Mouse (Mus musculus): ENCODE results near the gene Duxf3. TPM values are rescaled to one million over a fixed set of nuclear protein-coding genes. Genes with fewer than 3 reads are reported as not detected.
"Not testable (repeated sequence)": the region's sequence is repeated elsewhere in the genome, so short reads cannot be mapped to it uniquely, and the experiment has no call there.

Duxf3 gene
- not detected in 3 replicates for total RNA-seq (2017)

DNA sequence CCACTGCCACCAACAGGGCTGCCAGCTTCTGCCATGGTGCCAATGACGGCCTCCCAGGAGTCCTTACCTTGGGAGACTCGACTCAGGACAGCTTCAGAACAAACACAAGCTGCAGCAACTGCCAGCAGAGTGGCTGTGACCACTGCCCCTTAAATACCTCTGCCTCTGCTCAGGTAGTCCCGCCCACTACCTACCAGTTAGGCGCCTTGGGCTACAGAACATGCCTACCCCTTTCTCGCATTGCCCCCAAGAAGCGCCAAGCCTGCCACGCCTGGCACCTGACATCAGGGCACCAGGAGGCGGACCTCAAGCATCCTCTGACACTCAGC, at the start of gene Duxf3:
Gene Duxf3, minus strand, starts transcription at position 35 of the 329 bp plus-strand sequence.
- ATAC-seq (replicated peaks; ENCODE audit: insufficient number of reproducible peaks, low FRiP score, low TSS enrichment, poor library complexity, severe bottlenecking) = peak; percentile 28

GRCm38 (mm10) chr10:58282238-58282637, 49.8 kb upstream of the Duxf3 start:
- ATAC-seq (replicated peaks; ENCODE audit: insufficient number of reproducible peaks, low FRiP score, low TSS enrichment, poor library complexity, severe bottlenecking) = no peak

DNA sequence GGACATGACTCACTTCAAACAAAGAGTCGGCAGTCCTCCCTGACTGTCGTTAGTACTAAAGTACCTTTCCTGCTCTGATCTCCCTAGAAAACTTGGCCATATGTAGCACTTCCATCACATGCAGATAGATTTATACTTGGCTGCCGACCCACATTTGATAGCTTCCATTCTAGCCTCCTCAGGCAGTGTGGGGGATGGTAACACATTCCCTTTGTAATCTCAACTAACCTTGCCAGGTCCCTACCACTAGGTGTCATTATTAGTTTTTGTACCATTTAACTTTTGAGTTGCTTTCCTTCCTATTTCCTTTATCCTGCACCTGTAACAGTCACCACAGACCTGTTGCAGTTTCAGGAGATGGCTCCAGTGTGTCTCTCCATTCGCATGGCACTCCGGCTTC, 26.0 kb upstream of the Duxf3 start:
- ATAC-seq (replicated peaks; ENCODE audit: insufficient number of reproducible peaks, low FRiP score, low TSS enrichment, poor library complexity, severe bottlenecking) = no peak

DNA sequence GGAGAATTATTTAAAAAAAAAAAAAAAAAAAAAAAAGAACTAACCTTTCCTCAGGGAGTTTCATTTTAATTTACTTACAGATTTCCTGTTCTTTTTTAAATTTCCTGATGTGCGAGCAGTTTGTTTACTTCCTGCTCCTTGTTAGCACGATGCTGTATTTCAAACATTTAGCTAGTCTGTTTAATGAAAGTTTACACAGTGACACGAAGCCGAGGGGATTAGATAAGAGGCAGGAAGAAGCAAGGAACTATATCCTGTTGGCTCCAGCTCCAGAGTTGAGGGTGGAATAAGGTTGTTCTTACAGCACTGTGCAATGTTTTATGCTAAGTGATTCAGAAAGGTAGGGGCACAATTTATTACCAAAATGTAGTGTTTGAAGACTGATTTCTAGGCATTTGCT, 23.5 kb upstream of the Duxf3 start:
- no peak for ATAC-seq (replicated peaks; ENCODE audit: insufficient number of reproducible peaks, low FRiP score, low TSS enrichment, poor library complexity, severe bottlenecking)

DNA sequence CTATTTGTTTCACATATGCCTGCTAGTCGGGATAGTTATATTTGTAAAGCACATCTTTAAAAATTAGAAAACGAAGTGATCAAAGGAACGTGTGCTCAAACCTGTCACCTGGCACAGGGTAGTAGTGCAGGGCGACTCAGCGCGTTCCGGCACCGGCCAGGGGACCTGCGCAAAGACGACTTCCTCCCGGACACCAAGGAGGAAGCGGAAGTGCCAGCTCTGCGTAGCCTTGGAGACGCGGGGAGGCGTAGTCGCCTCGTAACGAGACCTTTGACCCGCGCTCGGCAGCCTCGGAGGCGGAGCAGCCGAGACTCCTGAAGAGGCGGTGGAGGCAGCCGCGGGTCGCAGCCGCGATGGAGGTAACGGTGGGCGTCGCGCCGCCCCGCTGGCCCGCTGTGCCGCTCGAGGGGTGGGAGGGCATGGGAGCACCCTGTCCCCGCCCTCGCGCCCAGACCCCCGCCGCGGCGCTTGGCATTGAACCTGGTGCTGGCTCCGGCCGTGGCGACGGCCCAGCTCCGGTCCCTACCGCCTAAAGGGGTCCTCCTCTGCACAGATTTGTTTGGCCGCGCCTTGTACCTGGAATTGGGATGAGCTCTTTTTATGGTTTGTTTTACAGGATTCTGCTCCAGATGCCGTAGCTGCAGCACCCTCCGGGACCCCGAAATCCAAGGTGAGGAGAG, 22.9 kb upstream of the Duxf3 start, which contains the start of gene Gcc2:
Gene Gcc2, plus strand, starts transcription at position 285 of the 680 bp plus-strand sequence.
- peak; percentile 99 for ATAC-seq (replicated peaks; ENCODE audit: insufficient number of reproducible peaks, low FRiP score, low TSS enrichment, poor library complexity, severe bottlenecking)

DNA sequence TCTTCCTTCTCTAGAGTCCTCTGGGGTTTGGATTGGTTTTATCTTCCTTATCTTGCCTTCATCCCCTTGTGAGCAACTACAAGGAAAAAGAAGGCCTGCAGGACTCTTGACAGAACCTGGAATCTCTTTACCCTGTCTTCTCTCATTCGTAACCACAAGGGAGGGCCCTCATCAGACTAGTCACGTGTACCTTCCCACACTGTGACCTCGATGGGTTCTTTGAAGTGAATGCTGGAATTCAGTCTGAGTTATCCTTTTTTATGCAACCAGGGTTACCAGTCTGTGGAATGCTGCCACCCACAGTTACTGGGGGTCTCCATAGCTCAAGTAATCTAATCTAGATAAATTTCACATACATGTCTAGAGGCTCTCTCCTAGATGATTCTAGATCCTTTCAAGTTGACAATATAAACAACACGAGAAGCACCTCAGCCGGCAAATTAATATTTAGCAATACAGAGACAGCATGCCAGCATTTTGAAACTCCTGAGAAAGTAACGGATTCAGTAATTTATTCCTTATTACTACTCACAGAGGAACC, 22.2 kb upstream of the Duxf3 start:
- no peak for ATAC-seq (replicated peaks; ENCODE audit: insufficient number of reproducible peaks, low FRiP score, low TSS enrichment, poor library complexity, severe bottlenecking)

GRCm38 (mm10) chr10:58249535-58249934, 17.1 kb upstream of the Duxf3 start:
- no peak for ATAC-seq (replicated peaks; ENCODE audit: insufficient number of reproducible peaks, low FRiP score, low TSS enrichment, poor library complexity, severe bottlenecking)

DNA sequence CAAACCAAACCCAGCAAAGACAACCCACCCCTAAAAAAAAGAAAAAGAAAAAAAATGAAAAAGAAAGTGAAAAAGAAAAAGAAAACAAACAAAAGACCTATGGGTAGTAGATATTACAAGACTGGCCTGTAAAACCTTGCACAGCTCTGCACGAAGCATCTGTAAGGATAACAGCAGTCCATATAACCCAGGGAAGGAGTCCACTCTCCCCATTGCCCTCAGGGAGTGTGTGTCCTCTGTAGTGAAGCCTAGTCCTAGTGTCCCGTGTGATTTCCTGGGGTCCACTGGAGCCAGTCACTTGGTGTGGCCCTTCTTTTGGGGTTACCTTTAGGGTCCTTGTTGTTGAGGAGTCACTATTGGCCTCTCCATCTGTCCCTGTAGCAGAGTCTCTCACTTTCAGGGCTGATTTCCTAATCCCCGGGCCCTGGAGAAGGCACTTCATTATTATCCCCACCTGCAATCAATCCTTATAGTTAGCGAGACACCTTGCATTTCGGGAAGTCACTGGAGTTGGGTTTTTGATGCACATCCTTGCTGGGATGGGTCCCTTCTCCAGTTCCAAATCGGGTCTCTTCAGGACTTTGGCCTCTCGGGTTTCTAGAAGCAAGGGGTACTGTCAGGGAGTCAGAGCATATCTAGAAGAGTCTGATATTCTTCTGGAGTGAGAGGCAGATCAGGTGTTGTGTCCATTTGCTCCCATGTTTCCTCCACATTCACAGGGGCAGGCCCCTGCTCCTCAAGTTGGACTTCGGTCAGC, 6.7 kb upstream of the Duxf3 start:
- ATAC-seq (replicated peaks; ENCODE audit: insufficient number of reproducible peaks, low FRiP score, low TSS enrichment, poor library complexity, severe bottlenecking) = peak; percentile 55; the same call in 1 of the 2 replicates

DNA sequence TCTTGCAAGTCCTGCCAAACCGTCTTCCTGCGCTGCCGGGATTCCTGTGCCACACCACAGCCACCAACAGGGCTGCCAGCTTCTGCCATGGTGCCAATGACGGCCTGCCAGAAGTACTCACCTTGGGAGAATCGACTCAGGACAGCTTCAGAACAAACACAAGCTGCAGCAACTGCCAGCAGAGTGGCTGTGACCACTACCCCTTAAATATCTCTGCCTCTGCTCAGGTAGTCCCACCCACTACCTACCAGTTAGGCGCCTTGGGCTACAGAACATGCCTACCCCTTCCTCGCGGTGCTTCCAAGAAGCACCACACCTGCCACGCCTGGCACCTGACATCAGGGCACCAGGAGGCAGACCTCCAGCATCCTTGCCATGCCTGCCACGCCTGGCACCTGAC, 4.1 kb upstream of the Duxf3 start, which contains the start of gene Gm4981:
Gene Gm4981, minus strand, starts transcription at position 89 of the 400 bp plus-strand sequence.
- 0 out of 2 replicates have a peak, but pooled peaks have one; percentile 3 for ATAC-seq (replicated peaks; ENCODE audit: insufficient number of reproducible peaks, low FRiP score, low TSS enrichment, poor library complexity, severe bottlenecking)

- ATAC-seq (replicated peaks; ENCODE audit: insufficient number of reproducible peaks, low FRiP score, low TSS enrichment, poor library complexity, severe bottlenecking) = not testable (repeated sequence)
Observed at GRCm38 (mm10) chr10:58234985-58235384, 2.5 kb upstream of the Duxf3 start.

- not testable (repeated sequence) for ATAC-seq (replicated peaks; ENCODE audit: insufficient number of reproducible peaks, low FRiP score, low TSS enrichment, poor library complexity, severe bottlenecking)
Observed at GRCm38 (mm10) chr10:58233740-58234121, 1.3 kb upstream of the Duxf3 start.

GRCm38 (mm10) chr10:58233054-58233739, 722 bp upstream of the Duxf3 start:
- ATAC-seq (replicated peaks; ENCODE audit: insufficient number of reproducible peaks, low FRiP score, low TSS enrichment, poor library complexity, severe bottlenecking) = peak; percentile 20

- ATAC-seq (replicated peaks; ENCODE audit: insufficient number of reproducible peaks, low FRiP score, low TSS enrichment, poor library complexity, severe bottlenecking) = peak; percentile 64
Observed at GRCm38 (mm10) chr10:58231779-58232640, 465 bp downstream of the Duxf3 start.

- 0 out of 2 replicates have a peak, but pooled peaks have one; percentile 36 for ATAC-seq (replicated peaks; ENCODE audit: insufficient number of reproducible peaks, low FRiP score, low TSS enrichment, poor library complexity, severe bottlenecking)
Observed at GRCm38 (mm10) chr10:58231088-58231487, 1.4 kb downstream of the Duxf3 start.

DNA sequence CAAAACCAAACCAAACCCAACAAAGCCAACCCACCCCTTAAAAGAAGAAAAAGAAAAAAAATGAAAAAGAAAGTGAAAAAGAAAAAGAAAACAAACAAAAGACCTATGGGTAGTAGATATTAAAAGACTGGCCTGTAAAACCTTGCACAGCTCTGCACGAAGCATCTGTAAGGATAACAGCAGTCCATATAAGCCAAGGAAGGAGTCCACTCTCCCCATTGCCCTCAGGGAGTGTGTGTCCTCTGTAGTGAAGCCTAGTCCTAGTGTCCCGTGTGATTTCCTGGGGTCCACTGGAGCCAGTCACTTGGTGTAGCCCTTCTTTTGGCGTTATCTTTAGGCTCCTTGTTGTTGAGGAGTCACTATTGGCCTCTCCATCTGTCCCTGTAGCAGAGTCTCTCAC, 2.5 kb downstream of the Duxf3 start:
- not testable (repeated sequence) for ATAC-seq (replicated peaks; ENCODE audit: insufficient number of reproducible peaks, low FRiP score, low TSS enrichment, poor library complexity, severe bottlenecking)

DNA sequence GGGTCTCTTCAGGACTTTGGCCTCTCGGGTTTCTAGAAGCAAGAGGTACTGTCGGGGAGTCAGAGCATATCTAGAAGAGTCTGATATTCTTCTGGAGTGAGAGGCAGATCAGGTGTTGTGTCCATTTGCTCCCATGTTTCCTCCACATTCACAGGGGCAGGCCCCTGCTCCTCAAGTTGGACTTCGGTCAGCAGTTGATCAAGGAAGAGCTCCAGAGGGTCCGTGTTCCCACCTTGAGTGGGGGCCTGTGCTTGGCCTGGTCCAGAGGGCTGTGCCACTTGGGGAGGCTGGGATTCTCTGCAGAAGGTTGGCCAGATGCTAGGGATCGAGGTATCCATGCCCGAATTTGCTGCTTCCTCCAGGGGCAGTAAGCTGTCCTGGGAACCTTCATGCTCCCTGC, 4.7 kb downstream of the Duxf3 start:
- ATAC-seq (replicated peaks; ENCODE audit: insufficient number of reproducible peaks, low FRiP score, low TSS enrichment, poor library complexity, severe bottlenecking) = not testable (repeated sequence)

GRCm38 (mm10) chr10:58226357-58226756, 6.1 kb downstream of the Duxf3 start:
- ATAC-seq (replicated peaks; ENCODE audit: insufficient number of reproducible peaks, low FRiP score, low TSS enrichment, poor library complexity, severe bottlenecking) = not testable (repeated sequence)
